Mouse (Mus musculus) WW6 (cell line): ENCODE measurements around the gene Riox1.
"Not testable (repeated sequence)": the region's sequence is repeated elsewhere in the genome, so short reads cannot be mapped to it uniquely, and the experiment has no call there.

ENCODE experiments used
- DNase-seq: peaks from one replicate; pipeline ENCODE4 v3.0.0-alpha.2; 2013; ENCODE audit warnings: low read depth, low spot score

The Riox1 gene

DNA sequence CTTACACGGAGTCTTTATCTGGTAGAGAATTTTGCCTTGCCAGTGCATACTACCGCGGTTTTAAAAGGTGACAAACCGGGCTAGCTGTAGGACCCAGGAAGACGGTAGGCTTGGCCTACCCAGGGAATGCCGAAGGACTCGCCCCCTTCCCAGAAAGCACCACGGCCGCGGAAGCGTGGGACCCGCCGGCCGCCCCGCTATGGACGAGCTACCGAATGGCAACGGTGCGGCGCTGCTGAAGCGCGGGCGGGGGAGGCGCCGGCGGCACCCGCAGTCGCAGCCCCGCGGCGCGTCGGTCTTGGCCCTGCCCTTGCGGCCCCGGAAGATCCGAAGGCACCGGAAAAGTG is at the start of gene Riox1:
Gene Riox1 (plus strand): TSS at position 116 of the 347 bp plus-strand sequence.
- DNase-seq: peak; percentile 50

DNA sequence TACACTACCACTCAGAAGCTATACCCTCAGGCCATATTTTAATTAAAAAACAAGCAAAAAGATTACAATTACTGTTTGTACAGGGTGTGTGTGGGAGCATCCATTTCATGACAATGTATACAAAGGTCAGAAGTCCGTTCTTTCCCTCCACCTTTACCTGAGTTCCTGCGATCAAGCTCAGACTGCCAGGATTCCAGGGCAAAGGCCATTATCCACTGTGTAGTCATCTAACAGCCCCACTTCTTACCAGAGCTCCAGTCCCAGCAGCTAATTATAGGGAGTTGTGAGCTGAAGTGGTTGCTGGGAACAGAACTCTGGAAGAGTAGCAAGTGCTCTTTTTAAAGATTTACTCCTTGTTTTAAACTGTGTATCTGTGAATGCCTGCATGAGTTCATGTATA is 40.0 kb upstream of the Riox1 start:
- no peak for DNase-seq

DNA sequence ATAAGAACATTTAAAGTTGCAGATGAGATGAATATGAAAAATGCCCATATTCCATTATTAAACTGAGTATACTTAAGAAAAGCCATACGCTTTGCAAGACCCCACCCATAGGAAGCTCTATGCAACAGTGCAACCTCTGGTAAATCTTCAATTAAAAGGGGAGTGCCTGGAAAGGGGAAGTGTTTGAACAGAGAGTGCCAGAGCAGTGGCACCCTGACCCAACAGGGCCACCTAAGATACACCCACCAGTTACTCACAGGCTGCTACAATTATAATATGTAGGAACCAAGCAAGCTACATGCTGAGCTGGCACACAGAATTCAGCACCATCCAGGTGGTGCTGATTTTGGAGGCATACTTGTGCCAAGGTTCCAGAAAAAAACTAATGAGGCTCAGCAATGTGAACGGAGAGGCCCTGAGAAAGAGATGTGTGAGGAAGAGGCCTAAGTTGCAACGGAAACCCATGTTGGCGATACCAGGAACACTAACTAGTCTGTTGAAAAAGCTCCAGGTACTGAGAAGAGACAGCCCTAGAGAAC is 36.1 kb upstream of the Riox1 start:
- no peak for DNase-seq

DNA sequence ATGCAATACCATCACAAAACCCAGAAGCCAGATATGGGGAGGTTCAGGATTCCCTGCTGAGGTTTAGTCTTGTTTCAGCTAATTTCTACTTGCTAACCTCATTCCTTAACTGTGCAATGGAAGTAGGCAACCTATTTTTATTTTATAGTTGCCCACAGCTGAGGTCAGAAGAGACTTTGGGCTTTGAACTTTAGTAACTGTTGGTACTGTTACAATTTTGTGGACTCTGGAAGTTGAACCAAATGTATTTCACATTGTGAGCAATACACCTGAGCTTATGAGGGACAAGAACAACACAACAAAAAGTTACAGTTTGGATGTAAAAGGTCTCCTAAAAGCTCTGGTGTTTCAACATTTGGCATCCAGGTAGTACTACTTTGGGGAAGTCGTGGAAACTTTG is 35.6 kb upstream of the Riox1 start:
- no peak for DNase-seq

DNA sequence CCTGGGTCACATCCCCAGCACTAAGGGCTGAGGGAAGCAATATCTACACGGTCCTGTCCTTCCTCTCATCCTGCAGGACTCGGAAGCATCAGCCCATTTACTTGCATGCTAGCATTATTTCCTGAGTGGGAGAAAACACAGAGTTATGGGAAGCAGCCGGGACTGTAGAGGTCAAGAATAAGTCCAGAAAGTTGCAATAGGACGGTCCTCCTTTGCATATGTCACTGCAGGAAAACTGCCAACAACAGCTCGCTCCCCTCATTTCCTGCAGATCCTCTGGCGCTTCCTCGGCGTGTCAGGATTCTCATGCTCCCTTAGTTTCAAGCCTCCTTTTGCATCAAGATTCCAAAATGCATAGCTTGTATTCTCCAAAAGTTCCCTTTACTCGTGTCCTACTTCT is 33.5 kb upstream of the Riox1 start:
- no peak for DNase-seq

DNA sequence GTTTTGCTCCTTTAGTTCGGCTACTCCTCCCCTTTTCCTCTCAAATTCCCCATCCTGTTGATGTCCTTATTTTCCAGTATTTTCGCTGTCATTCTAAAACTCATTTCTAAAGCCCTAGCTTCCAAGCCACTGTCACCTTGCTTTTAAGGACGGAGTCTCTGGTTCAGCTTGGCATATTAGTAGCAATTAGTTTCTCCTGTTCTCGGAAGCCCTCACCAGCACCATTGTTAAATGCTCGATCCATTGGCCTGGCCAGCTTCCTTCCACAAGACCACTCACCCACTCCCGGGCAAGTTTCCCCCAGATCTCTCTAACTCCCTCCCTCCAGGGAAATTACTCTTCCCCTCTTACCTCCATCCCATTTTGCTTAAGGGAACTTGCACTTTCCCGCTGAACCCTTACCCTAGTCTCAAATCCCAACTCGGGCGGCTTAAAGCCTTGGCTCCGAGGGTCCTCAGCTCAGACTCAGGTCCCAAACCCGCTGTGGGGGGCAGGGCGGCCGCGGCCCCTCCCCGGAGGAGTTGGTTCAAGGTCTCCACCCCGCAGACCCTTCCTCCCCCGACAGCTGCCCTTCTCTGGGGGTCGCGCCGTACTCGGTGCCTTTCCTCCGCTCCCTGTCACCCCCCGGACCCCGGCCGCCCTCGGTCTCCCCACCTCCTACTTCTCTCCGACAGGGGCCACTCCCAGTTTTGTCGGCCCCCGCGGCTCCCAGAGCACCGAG is 29.5 kb upstream of the Riox1 start:
- DNase-seq: no peak

DNA sequence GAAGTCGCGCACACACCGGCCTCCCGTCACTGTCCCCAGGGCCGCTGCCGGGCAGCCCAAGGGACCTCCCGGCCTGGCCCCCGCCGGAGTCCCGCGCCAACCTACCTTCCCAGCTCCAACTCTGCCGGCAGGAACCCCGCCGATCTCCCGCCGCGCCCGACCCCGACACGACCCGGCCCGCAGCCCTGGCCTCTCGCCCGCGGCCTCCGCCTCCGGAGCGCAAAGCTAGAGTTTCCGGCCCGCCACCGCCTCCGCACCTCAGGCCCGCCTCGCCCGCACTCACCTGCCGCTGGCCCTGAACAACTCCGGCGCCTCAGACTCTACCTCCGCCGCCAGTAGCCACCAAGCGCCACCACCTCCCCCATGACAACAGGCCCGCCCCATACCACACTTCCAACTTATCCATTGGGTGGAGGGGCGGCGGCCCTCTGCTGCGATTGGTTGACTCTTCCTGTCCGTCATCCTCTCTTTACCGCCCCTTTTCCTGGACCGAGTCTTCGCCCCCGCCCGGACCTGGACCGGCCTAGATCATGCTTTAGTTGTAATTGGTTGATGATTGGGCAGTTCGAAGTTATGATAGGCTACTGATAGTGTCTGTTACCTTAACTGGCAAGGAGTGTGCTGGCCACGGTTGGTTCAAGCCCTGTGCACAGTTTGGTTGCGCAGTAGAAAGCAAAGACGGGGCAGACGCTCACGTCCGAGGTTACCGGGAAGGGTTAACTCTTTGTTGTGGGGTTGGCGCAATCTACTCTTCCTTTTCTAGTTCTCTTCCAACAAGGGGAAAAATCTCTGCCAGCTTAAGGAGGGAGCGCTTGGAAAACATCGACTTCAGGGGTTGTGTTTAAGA is 28.6 kb upstream of the Riox1 start, which contains the start of gene Numb:
Gene Numb (minus strand): TSS at position 400 of the 847 bp plus-strand sequence.
- DNase-seq: peak; percentile 97

DNA sequence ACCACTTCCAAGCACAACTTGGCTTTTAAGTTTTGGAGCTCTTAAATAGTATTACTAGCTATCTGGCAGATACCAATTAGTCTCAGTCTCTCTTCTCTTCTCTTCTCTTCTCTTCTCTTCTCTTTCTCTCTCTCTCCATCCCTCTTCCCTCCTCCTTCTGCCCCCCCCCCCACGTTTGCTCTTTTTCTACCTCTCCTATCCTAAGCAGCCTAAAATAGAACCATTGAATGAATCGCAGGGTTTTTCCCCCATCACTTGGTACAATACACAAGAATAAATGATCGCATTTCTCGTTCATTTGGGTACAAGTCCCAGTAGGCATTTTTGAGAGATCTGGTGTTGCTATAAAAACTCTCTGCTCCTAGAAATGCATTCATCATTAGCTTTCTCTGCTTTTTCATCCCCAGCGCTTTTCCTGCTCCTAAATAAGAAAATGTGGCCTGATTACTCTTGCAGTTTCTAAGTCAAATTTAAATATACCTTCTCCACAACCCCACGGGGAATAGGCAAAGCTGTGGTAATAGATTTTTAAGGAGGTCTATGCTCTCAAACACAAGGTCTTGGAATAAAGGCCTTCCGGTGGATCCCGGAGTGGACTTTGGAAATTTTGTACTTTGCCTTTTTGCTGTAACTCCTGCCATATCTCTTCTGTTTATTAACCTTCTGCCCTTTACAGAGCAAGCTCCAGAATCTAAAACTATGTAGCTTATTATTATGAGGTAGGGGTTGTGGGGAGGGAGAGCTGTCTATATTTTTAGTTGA is 27.5 kb upstream of the Riox1 start:
- no peak for DNase-seq

DNA sequence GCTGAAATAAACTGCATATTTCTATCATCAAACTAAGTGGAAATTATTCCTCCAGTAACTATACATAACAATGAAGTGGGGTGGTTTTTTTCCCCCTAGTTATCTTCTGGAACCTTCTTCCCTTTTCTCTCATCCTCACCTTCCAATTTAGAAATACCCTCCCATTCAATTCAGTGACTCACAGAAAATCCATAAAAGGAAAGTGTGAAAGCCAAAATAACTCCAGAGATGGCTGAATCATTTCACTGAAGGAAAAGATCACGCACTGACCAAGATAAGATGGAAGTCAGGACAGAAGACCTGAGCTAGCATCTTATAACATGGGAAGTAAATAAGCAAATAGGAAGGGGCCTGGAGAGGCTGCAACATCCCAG is 26.9 kb upstream of the Riox1 start:
- DNase-seq: no peak

DNA sequence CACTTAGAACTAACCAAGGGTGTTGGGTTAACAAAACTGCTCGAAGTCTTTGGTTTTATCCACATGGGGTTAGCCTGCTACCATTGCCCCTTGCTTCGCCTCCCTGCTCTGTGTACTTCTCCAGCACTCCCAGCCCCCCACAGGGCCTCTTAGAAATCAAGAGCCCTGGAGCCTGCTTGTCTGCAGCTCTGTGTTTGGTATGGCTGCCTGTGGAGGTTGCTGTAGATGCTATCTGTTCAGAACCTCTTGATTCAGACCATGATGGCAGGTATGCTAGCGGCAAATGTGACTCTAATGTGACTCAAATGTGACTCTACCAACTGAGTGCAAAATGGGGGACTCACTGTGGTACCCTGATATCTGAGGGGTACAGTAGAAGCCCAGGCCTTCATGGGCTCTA is 26.1 kb upstream of the Riox1 start:
- no peak for DNase-seq

DNA sequence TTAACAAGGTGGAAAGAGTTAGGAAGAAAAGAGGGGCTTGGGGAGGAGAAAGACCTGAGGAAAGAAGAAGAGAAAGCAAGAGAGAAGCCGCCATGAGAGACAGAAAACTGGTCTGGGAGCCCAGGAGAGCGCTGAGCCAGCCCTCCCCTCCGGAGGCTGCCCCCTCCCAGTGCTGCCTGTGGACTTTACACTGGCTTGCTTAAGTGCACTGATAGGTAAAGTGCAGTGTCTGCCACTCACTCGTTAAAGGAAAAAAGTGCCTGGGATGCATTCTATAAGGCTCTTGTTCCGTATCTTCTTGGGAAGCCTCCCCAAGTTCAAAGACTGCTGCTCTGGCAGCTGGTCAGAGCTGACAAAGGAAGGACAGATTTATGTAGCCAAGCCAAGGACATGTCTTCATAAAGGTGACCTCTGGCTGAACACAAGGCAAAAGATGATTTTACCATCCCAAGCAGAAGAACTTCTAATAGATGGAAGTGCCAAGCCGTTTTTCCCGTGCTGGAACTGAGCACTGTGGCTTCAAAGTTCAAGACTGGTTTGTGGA is 25.2 kb upstream of the Riox1 start:
- DNase-seq: no peak

DNA sequence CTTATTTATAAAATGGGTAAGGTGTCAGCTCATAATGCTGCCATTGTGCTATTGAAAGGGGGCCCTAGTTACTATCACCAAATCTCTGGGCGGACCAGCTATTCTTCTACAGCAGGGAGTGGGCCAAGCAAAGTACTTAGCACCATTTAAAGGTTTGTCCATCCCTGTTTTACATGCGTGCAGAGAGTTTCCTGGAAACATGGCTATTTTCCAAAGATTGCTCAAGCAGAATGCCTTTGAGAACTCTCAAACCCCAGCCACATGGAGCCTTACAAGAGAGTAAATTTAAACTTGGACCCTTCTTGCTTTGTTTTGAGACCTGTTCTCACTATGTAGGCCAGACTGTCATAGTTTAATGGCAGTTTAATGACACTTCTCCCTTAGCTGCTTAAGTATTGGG is 24.3 kb upstream of the Riox1 start:
- no peak for DNase-seq

DNA sequence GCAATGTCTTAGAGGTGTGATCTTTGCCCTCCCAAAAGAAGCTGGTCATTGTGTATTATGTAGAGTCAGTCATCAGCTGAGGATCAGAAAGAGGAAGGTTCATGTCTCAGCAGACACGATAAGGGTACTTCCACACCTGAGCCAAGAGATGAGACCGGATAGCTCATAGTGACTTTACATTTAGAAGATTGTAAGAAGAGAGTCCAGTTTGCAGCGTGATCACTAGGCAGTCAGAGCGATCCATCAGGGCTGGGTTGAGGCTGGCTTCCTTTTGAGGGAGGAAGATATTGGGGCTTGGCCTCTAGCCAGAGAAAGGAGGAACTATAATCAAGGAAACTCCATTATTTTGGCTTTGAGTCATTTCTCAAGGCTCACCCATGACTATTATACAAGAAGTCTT is 22.7 kb upstream of the Riox1 start:
- DNase-seq: no peak

DNA sequence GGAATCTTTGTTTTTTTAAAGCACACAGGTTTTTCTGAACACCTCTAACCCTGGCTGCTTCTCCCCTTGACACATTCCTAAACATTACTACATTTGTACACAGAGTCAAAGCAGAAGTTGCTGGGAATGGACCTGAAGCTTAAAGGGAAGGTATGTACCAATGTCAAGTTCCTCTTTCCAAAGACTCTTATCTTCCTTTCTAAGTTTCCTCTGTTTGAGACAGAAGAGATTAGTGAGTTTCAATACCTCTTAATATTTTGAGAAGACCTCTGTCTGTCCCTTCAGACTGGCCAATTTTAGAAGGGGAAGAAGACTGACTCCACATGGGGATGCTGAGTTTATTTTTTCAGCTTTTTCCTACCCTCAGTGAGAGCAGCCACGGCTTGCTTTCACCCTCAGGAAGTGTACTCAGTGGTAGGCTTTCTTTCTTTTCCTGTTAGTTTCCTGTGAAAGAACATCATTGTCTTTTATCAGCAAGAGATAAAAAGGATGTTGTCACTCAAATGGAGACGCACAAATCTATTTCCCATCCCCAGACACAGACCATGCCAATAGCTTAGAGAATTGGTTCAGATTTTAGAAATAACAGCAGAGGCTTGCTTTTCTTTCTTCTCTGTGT is 21.1 kb upstream of the Riox1 start:
- no peak for DNase-seq

DNA sequence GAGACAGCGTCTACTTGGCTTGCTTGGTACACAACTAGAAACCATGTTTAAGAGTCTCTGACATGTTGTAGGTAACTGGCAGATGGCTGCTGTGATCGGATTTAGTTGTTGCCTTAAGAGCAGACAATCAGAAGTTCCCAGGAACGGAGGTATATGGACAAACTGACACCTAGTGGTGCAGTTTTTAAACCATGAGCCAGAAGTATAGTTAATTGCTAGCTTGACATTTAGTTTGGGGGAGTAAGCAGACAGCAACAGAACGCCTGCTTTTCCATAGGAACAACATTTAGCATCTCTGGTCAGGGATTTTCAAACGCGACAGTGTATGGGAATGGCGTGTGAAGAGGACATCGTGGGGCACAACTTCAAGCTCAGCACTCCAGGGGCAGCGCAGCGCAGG is 12.8 kb upstream of the Riox1 start:
- DNase-seq: no peak

DNA sequence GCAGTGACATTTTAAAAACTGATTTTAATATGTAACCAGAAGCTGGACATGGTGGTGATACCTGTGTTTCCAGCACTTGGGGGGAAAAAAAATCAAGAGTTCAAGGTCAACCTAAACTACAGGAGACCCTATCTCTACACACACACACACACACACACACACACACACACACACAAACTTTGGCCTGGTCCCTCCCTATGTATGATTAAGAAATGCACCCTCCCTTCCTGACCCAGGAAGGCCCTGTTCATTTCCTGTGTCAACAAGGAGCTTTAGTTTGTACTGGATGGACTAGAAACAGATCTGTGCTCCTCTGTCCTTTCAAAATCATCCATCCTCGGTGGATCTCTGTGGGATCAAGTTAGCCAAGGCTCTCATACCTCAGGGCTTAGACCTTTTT is 11.8 kb upstream of the Riox1 start:
- not testable (repeated sequence) for DNase-seq

DNA sequence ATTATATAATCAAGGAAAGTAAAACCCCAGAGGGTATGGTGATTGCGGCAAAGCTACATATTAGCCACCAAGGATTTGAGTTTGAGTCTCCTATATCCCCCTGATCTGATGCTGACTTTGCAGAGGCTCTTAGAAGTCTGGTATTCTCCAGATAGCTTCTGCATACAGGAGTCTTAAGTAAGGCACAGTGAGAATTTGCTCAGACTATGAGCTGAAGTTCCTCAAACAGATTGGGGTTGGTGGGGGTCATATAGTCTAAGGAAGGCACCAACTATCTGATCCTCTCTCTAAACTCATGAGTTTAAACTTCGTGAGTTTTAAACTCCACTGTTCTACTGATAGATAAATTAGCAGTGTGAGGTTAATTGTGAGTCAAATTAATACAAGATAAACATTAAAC is 11.1 kb upstream of the Riox1 start:
- no peak for DNase-seq

DNA sequence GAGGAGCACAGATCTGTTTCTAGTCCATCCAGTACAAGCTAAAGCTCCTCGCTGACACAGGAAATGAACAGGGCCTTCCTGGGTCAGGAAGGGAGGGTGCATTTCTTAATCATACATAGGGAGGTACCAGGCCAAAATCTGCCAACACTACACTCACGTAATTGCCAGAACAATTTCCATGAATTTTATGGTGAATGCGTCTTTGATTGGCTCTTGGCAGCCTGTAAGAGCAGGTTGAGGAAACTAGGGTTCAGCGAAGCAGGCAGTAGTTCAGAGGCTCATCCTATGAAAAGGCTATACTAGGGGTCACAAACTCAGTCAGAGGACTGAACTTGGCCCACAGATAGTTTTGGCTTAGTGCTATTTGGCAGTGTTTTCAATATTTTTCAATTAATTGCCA is 10.4 kb upstream of the Riox1 start:
- no peak for DNase-seq

DNA sequence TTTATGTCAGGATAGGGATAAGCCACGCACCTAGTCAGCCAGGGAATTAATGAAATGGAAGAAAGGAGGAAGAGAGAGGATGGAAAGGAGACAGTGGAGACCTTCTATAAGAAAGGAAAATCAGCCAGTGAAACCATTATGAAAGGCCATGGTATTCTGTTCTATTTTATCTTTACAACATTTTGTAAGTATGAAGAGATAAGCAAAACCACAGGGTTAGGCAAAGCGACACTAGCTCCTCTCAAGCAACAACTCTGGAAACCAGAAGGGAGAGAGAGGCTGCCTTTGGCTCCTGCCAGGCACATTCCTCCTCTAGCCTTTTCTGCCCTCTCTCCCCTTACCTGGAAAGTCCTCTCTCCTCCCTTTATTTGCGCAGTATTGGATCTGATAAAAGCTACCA is 8.5 kb upstream of the Riox1 start:
- no peak for DNase-seq

DNA sequence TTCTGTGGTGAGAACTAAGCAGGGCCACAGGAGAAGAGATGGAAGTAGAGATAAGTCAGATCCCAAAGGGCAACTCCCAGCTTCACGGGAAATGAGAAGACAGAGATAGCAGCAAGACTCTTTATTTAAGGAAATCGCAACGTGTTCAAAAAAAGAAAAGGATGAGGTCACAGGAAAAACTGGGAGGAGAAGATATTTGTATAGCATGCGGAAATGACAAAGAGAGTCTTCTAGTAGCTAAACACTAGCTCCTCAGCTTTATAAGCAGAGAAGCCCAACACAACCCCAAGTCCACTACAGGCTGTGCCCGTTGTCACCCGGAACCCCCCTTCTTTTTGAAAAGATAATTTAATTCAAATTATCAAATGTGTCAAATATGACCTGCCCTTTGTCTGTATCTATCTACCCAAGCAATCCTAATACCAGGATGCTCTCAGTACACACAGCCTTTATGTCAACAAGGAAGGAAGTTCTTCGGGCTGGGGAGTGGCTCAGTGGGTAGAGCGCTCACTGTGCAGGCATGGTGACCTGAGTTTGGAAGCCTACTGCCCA is 3.1 kb upstream of the Riox1 start:
- DNase-seq: no peak

DNA sequence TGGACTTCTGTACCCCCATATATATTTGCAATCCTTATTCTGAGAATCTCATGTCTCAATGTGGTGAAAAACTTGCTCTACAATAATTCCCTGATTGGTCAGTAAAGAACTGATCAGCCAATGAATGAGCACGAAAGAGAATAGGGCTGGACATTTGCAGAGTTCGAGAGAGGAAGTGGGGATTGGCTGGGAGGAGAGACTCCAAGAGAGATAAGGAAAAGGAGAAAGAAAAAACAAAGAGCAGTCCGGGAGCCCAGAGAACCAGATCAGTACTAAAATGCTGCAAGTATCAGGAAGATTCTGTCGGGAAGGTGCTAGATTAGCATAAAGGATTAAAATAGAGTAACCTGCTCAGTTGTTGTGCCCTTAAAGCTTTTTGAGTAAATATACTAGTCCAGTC is 1.4 kb upstream of the Riox1 start:
- no peak for DNase-seq
